Mouse (Mus musculus) MN1 (cell line): ENCODE data around the gene Dyrk1a.

Source experiments
- DNase-seq: peaks from one replicate; pipeline ENCODE4 v3.0.0-alpha.2; 2016; ENCODE audit warnings: low spot score

Gene Dyrk1a

DNA sequence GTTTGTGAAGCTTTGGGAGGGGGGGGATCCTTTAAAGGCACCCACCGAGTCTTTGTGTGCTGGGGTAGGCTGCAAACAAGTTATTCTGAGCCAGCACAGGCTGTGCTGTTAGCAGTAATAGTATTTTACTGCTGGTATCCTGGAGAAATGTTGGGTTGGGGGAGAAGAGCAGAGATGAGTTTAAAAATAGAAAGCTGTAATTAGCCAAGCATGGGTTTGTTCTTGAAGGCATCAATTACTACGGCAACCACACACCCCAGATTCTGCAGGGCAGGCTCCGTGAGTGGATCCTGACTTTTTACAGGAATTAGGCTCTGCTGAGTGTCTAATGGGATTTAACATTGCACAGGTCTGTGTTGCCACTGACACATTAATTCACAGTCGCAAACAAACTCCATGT is 149.1 kb downstream of the Dyrk1a start:
- DNase-seq = no peak

DNA sequence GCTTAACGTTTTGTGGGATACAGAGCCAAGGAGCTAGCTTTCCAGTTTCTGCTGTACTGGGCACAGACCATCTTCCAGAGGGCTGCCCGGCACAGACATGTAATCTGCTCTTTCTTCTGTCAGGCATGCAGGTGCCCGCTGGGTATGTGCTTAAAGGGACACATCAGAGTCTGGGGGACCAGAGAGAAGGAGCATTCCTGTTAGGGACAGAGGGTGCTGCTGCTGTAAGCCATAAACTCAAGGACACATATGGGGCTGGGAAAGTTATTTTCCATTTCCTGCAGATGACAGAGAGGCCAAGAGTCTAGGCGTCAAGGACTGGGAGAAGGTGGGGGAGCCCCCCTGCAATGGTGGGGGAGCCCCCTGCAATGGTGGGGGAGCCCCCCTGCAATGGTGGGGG is 149.7 kb downstream of the Dyrk1a start:
- DNase-seq = no peak

DNA sequence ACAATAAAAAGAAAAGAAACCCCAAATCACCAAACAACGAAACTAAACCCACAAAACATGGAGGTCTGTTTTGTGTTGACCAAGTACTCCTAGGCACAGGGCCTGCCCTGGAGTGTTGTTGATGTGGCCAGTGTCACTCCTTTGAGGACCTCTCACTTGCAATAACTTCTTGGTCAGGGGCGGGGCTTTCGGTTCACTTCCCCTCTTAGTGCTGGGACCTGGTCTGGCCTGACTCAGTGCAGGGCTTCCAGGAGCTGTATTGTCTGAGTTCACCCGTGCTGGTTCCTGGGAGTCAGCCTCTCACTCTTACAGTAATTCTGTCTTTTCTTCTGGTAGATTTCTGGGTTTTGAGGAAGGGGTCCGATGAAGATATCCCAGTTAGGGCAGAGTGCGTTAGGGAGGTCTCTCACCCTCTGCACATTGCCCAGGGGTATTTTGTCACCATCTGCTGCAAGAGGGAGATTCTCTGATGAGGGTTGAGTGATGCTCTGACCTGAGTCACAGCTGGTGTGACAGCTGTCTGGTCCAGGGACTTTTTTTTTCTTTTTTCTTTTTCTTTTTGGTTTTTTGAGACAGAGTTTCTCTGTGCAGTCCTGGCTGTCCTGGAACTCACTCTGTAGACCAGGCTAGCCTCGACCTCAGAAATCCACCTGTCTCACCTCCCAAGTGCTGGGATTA is 150.8 kb downstream of the Dyrk1a start:
- no peak for DNase-seq

DNA sequence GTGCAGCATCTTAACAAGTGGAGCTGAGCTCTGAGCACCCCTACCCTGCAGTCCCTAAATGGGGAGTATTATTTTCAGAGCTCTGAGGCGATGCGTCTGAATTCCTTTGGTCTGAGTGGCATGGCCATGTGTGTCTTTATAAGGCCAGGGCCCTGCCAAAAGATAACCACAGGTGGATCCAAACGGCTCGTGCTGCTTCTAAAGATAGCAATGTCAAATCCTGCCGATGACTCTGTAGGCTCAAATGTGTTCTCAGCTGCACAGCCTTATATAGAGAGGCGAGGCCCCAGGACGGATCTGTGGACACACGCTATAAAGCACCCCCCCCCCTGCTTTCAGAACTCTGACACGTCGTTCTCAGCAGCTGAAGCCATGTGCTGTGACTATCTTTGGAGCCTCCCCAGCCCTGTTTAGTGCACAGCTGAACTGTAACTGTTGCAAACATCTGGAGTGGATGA is 151.8 kb downstream of the Dyrk1a start:
- DNase-seq = no peak

DNA sequence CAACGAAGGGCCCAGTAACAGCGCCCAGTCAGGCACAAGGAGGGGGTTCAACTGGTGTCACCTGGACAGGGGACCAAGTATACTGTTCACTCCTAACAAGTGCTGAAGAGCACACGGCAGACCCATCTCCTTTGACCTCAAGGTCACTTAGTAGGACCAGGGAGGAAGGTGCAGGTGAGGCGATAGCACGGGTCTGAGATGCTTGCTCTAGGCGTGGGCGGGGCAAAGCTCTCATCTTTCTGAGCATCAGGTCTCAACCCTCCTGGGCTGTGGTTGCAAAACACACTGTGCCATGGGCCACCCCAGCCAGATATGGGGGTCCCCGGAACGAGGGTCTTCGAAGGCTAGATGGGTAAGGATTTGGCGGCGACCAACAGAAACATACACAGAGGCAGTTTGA is 153.1 kb downstream of the Dyrk1a start:
- no peak for DNase-seq

DNA sequence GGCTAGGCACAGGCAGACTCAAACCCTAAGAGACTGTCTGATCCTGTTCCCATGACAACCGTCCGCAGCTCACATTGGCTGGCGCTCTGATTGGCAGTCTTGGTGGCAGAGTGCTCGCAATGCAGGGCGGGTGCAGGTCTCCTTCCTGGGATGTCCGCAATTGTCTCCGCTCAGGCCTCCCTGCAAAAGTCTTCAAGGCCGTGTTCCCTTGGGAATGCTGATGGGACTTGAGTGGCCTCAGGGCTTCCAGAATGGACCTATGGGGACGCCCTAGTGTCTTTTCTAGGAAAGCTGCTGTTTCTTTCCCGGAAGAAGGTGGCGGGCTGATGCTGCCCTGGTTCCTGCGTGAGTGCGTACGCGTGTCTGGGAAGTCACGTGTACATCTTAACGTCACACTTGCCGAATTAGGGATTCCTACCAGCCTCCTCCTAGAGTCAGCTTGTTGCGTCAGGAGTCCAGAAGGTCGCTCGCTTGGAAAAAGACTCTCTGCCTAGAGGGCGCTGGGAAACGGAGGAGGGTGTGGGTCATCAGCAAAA is 154.3 kb downstream of the Dyrk1a start:
- no peak for DNase-seq

DNA sequence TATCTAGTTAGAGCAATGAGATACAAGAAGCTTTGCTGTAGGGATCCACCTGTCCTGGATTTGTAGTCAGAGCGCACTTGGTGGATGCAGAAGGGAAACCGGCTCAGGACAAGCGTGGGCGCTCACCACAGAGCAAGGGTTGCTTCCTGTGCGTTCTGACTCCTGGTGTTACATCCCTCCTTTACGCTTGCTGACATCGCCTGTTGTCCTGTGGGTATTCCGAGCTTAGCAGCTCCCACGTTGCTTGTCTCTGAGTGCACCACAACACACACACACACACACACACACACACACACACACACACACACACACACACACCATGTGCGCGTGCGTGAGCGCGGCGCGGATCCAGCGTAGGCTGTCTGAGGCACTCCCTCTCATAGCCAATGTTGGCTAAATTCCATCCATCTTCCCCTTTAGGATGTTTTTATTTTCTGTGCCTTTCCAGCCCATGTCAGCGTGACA is 155.0 kb downstream of the Dyrk1a start:
- no peak for DNase-seq

DNA sequence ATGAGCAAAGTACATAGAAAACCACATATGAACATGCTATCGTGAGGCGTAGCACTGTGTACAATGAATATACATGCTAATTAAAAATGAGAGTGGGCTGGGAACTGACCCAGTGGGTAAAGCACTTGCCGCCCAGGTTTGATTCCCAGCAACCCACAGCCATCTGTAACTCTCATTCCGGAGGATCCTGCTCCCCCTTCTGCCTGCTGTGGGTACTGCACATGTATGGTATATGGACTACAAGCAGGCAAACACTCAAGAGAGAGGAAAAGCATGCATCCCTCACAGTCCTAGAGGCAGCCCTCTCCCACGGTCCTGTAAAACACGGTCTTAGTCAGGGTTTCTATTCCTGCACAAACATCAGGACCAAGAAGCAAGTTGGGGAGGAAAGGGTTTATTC is 159.4 kb downstream of the Dyrk1a start:
- DNase-seq = no peak

DNA sequence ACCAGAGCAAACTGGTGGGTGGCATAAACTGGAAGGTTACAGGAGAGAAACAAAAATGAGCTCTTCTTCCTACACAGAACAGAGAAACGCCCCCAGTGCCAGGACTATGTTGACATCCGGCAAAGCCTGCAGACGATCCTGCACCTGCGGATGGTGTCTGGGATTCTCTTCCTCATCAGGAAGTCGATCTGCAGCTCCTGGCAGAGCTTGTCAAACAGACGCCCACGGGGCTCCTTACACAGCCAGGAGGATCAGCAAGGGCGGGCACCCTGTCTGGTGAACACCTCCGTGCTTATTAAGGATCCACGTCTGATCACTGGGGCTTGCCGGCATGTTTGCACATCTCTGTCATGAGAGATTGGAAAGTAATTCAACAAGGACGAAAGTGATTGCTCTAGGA is 161.2 kb downstream of the Dyrk1a start:
- no peak for DNase-seq

DNA sequence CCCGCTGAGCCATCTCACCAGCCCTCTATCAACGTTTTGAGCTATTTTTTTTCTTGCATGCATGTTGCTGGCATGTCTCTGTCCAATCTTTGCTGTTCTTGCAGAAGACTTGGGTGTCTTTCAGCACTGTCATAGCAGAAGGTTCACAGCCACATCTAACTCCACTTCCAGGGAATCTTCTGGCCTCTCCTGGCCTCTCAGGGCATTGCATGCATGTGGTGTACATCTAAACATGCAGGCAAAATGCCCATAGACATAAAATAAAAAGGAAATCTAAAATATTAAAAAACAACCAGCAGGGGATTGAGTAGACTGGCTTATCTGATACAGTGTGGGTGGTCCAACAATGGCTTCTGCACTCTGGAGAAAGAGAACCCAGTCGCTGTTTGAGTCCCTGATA is 165.7 kb downstream of the Dyrk1a start:
- no peak for DNase-seq

DNA sequence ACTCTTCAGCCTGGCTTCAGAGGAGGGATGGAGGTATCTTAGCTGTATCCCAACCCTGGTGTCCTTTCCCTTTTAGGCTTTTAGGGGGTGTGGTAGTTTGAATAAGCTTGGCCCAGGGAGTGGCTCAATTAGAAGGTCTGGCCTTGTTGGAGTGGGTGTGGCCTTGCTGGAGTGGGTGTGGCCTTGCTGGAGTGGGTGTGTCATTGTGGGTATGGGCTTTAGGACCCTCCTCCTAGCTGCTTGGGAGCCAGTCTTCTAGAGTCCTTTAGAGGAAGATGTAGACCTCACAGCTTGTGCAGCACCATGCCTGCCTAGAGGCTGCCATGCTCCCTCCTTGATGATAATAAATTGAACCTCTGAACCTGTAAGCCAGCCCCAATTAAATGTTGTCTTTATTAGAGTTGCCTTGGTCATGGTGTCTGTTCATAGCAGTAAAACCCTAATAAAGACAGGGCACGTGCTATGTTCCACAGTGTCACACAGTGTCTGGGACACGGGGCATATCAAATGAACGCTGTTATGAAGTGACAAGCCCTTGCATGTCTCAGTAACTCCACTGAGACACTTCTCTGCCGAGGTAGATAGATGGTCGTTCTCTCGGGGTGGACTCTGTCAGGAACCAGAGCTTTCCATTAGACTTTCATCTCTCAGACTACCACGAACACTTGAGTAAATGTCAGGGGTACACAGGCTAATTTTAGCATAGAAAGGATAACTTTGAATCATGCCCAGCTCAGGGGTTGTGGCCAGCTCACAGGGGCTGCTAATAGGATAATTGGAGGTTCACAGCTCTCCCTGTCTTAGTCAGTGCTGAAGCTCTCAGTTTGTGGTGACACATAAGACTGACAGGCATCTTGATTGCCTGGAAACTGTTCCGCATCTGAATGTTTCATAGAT is 166.9 kb downstream of the Dyrk1a start:
- DNase-seq = no peak

DNA sequence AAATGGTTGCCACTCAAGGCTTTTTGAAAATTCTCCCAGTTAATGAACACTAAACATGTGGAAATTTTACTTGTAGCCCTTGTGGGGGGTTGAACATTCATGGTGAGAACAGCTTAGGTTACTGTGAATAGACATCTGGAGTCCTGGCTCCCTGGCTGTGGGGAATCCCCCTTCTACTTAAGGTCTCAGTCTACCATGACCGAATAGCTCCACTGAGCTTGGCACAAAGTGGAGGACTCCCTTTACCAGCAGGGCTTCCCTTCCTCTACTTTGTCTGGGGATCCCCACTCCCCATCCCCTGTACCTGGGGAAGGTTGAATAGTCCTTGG is 167.5 kb downstream of the Dyrk1a start:
- no peak for DNase-seq

DNA sequence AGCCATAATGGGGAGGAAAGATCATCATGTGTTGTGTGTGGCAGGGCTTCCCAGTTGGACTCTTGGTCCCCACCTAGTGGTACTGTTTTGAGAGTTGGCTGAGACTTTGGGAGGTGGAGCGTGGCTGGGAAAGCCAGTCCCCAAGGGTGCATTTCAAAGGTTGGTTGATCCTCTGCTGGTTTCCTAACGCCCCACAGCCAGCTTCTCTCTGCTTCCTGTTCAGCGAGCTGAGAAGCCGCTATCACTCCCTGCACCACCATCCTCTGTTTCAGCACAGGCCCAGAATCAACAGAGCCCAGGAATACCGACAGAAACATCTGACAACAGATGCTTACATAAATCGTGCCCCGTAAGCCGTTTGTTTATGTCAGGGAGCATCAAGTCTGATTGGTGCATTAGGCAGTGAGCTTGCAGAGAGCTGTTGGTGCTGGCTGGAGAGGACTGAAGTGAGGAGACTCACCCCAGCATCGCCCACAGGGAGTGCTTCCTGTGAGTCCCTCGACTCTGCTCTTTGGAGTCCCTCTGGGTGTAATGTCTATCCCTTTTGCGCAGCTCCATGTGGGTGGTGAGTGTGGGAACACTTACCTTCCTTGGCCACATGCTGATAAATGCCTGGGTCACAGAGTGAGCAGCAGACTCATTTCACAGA is 174.2 kb downstream of the Dyrk1a start:
- no peak for DNase-seq

DNA sequence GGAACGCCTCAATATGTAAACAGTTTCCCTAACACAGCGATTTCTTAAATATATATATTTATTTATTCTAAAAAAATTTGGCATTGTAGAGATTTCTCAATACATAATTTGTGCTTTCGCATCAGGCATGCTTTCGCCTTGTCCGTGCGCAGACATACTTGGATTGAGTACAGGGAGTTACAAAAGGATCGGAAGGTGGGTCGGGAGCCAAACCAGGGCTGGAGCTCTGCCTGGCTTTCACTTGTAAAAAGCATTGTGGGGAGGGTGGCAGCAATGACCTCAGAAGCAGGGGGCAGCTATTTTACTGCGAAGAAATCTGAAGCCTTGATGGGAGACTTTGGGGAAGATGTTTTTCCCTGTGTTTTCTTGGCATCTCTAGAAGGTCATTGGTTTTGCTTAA is 175.2 kb downstream of the Dyrk1a start:
- DNase-seq = no peak
